Mouse (Mus musculus): ENCODE results near the gene Gpr157.
"Not testable (repeated sequence)": the region's sequence is repeated elsewhere in the genome, so short reads cannot be mapped to it uniquely, and the experiment has no call there.

Gpr157 gene

DNA sequence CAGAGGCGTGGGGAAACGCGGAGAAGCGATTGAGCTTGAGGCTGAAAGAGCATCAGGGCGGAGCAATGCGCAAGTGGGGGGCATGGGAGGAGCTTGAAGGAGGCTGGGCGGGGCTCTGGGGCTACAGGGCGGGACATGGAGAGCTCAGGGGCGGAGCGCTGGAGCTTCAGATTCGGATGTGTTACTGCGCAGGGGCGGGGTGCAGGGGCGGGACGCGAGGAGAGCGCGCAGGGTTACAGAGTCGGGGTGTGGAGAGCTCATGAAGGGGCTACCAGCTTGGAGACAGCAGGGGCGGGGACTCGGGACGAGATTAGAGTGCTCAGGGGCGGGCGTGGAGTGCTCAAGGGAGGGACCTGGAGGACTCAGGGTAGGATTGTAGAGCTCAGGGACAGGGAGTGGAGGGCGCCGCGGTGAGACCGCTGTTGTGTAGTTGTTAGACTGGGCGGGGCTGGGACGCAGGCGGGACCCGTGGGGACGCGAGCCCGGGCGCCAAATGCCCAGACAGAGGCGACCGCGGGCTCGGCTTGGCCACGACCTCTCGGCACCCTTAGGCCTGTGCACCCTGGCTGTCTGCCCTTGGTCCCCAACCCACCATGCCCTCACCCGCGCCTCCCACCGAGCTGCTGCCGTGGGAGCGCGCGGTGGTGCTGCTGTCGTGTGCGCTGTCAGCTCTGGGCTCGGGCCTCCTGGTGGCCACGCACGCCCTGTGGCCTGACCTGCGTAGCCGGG, at the start of gene Gpr157:
Gene Gpr157, plus strand, starts transcription at position 205 of the 729 bp plus-strand sequence.
- peak; percentile 92 for DNase-seq (ENCODE audit: low spot score)

- no peak for DNase-seq (ENCODE audit: low spot score)
Observed at GRCm38 (mm10) chr4:150038533-150038932, 48.6 kb upstream of the Gpr157 start.

- no peak for DNase-seq (ENCODE audit: low spot score)
Observed at GRCm38 (mm10) chr4:150040003-150040581, 47.1 kb upstream of the Gpr157 start.

DNA sequence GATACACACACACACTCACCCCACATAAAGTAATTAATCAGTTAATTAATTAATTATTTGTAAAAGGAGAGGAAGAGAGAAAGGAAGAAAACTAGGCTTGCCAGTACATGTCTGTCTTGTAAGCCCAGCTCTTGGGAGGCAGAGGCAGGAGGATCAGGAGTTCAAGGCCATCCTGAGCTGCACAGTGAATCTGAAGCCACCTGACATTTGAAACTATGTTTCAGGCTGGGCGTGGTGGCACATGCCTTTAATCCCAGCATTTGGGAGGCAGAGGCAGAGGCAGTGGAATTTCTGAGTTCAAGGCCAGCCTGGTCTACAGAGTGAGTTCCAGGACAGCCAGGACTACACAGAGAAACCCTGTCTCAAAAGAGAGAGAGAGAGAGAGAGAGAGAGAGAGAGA, 46.3 kb upstream of the Gpr157 start:
- DNase-seq (ENCODE audit: low spot score), result not testable (repeated sequence)

- no peak for DNase-seq (ENCODE audit: low spot score)
Observed at GRCm38 (mm10) chr4:150041346-150042110, 45.6 kb upstream of the Gpr157 start.

GRCm38 (mm10) chr4:150043591-150043990, 43.6 kb upstream of the Gpr157 start:
- no peak for DNase-seq (ENCODE audit: low spot score)

GRCm38 (mm10) chr4:150048038-150048437, 39.1 kb upstream of the Gpr157 start:
- peak; percentile 69 for DNase-seq (ENCODE audit: low spot score)

GRCm38 (mm10) chr4:150048478-150049156, 38.5 kb upstream of the Gpr157 start:
- peak; percentile 45 for DNase-seq (ENCODE audit: low spot score)

- no peak for DNase-seq (ENCODE audit: low spot score)
Observed at GRCm38 (mm10) chr4:150049157-150049513, 38.0 kb upstream of the Gpr157 start.

- DNase-seq (ENCODE audit: low spot score), result no peak
Observed at GRCm38 (mm10) chr4:150049564-150050226, 37.5 kb upstream of the Gpr157 start.

DNA sequence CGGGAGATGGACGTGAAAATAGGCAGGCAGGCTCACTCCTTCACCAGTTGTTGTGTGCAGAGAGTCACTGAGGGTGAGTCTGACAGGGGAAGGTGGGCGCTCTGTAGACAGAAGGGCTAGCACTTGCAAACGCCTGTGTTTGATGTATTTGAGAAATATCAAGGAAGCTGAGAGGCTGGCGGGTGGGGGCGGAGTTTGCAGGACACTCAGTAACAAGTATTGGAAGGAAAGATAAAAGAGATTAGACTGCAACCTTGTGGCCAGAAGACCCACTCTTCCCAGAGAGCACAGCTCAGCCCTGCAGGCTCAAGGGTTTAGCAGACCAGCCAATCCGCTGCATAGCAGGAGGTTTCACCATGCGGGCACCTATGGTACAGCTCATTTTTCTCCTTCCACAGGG, 35.7 kb upstream of the Gpr157 start:
- DNase-seq (ENCODE audit: low spot score), result no peak

DNA sequence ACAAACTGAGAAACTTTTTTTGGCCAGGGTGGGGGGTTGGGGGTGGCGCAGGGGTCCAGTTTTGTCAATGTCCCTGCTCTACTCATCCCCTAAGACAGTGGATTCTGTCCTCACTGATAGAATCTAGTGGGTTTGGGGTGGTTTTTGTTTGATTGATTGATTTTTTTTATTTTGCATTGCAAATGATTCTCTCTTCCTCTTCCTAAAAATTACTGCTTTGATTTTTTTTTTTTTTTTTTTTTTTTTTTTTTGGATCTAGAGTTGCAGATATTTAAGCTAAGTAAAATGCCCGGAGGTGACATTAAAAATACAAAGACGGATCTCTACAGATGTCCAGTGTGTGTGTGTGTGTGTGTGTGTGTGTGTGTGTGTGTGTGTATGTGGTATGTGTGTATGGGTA, 34.8 kb upstream of the Gpr157 start:
- no peak for DNase-seq (ENCODE audit: low spot score)

GRCm38 (mm10) chr4:150056171-150056570, 31.0 kb upstream of the Gpr157 start:
- DNase-seq (ENCODE audit: low spot score), result no peak

DNA sequence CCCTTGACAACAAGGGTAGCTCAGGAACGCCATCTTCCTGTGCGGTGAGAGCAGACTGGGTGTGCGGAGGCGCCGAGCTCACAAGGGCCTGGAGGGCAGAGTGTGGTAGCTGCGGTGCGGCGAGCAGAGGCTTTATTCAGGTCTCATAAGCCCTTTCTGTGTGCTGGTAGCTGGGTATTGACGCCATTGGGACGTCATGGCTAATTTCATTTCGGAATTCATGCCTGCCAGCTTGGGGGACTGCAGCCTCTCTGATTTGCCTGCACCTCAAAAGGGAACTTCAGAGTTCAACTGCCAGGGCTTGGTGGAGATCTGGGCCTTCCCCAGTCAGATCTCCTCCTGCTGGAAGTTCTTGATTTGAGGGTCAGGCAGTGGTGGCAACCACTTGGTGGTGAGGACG, 29.4 kb upstream of the Gpr157 start:
- no peak for DNase-seq (ENCODE audit: low spot score)

DNA sequence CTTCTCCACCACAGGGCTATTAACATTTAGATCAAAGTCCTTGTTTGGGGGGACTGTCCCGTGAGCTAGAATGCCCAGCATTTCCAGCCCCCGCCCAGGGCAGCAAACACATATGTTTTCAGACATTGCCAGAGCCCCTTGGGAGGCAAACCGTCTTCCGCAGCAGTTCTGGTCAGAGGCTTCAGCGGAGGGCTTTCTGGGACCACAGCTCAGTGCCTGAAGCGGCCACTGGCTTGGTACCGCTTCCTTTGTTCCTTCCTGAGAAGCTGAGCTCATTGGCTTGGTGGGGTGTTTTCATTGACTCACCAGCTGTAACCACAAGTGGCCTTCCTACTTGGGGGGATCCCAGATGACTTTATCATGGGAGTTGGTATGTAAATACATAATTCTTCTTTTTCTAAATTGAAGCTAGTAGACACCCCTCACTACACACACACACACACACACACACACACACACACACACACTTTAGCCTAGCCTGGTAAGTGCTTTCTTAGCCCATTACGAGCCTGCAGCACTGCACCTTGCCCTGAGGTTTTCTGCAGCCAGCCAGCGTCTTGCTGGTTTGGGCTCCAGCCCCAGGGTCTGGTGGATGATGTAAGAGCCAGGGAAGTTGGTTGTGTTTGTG, 27.2 kb upstream of the Gpr157 start:
- no peak for DNase-seq (ENCODE audit: low spot score)

DNA sequence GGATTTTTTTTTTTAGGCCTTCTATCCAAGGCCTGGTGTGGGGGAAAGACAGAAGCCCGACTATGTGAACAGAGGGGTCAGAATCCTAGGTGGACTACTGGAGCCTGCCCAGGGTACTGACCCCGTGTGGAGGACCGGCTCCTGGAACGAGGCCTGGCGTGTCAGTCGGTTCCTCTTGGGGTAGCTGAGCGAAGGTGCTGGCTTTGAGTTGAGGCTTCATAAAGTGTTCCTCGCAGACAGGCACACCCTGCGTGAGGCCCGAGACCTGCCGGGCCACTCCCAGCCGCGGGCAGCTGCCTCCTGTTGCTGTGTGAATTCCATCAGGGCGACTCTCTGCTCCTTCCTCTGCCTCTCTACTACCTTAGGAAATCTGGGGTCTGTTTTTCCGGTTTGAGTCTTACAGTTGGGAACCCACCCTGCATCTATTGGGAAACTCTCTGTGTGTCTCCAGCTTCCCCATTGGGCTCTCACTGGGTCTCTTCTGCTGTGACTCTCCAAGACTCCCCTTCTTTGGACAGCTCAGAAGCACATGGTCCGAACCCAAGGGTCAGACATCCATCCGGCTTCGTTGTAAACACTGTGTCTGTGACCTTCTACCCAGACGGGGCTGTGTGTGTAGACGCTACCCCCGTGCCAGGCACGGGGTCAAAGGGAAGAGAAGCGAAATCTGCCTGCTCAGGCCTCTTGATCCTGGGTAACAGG, 26.5 kb upstream of the Gpr157 start:
- DNase-seq (ENCODE audit: low spot score), result peak; percentile 37

DNA sequence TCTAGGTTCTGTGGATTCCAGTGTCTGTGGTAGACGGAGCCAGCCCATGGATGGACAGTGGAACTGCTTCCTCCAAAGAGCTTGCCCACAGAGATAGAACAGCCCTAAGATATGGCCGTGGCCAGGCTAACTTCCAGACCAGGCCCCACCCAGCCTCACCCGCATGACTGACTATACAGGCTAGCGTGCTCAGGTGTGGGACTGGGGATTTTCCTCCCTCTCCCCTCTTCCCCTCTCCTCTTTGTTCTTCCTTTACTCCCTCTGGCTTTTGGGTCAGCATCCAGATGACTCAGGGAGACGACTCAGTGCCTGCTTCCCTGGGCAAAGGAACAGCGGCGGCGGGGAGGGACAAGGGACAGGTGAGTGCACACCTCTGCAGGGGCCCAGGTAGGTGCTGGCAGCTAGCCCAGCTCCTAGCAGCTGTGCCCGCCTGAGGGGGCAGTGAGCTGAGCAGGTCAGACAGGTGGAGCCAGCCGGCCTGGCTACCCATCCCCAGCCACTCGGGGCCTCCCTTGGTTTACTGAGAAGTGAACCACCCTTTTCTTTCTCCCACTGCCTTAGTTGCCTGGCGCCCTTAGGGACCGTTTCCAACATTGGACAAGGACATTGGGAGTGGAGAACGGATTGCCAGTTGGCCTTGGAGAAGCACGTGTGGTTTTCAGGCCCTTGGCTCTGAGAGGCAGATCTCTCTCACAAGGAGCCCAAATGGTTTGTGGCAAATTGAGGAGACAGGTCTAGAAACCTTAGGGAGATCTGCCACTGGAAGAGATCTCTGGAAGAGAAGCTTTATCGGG, 25.5 kb upstream of the Gpr157 start:
- DNase-seq (ENCODE audit: low spot score), result peak; percentile 48

GRCm38 (mm10) chr4:150066706-150067323, 20.4 kb upstream of the Gpr157 start:
- DNase-seq (ENCODE audit: low spot score), result no peak

DNA sequence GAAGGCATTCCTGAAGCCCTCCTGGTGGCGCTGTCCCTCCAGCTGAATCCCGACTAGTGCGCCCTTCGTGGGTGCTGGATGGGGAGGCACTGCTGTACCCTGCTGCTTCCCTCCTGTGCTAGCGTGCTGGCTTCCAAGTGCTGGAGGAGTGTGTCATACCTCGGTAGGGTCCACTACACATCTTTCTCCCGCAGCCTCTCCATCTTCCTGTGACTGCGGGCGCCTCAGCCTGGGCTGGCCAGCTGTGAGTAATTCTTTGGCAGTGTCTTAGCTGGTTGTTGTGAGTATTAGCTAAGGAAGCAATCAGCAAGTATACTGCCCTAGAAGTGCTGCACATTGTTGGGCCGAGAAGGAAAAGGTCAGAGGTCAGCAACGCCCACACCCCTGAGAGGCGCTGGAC, 18.9 kb upstream of the Gpr157 start:
- no peak for DNase-seq (ENCODE audit: low spot score)

DNA sequence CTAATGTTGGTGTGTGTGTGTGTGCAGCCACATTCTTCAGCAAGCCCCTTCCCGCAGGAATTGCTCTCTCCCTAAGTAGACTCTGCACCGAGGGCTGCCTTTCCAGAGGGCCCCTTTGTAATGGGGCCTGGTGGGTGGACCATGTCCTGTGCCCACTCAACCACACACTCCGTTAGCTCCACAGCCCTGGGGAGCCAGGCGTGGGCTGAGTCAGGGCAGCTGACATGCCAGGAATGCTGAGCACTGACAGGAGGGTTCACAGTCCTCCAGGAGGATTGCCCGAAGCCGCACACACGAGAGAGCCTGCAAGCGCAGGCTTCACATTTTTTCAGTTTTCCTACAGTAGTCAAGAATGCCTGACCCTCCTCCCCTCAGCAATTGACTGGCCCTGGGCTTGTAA, 17.0 kb upstream of the Gpr157 start:
- no peak for DNase-seq (ENCODE audit: low spot score)
